Mouse (Mus musculus) hindbrain, embryonic 15.5 days (tissue): Measurements from ENCODE around the gene Dnajb14. TPM values are rescaled to one million over a fixed set of nuclear protein-coding genes. Genes with fewer than 3 reads are reported as not detected.
A peak's percentile ranks its signal among the peaks of the same experiment; 100 is the strongest.
"Not testable (repeated sequence)": the region's sequence is repeated elsewhere in the genome, so short reads cannot be mapped to it uniquely, and the experiment has no call there.

Source experiments
- ATAC-seq: fragments of 200-750 bp; cut with Nextera tagmentation; 2 replicates; pipeline ENCODE4 v1.8.0; 2017; ENCODE audit warnings: low read depth, moderate number of reproducible peaks, moderate TSS enrichment; ENCODE audit not compliant: low FRiP score
- H3K27ac ChIP-seq: fragments of 300-500 bp; sonication (generic); replicated peaks from 2 replicates; pipeline ENCODE4 v1.5.1; 2015; ENCODE audit warnings: mild to moderate bottlenecking, inconsistent platforms
- H3K27me3 ChIP-seq: fragments of 300-500 bp; sonication (generic); 2 replicates; pipeline ENCODE4 v1.6.1; 2015; ENCODE audit warnings: control low read depth, inconsistent platforms
- H3K36me3 ChIP-seq: fragments of 300-500 bp; sonication (generic); 2 replicates; pipeline ENCODE4 v1.6.1; 2015; ENCODE audit warnings: control low read depth, inconsistent platforms
- H3K4me1 ChIP-seq: fragments of 300-500 bp; sonication (generic); replicated peaks from 2 replicates; pipeline ENCODE4 v1.6.1; 2015; ENCODE audit warnings: control low read depth, inconsistent platforms
- H3K4me2 ChIP-seq: fragments of 300-500 bp; sonication (generic); 2 replicates; pipeline ENCODE4 v1.6.1; 2015; ENCODE audit warnings: moderate library complexity, mild to moderate bottlenecking, inconsistent platforms
- H3K4me3 ChIP-seq: fragments of 300-500 bp; sonication (generic); 2 replicates; pipeline ENCODE4 v1.5.1; 2015; ENCODE audit warnings: mild to moderate bottlenecking, inconsistent platforms
- H3K9ac ChIP-seq: fragments of 300-500 bp; sonication (generic); 2 replicates; pipeline ENCODE4 v1.6.1; 2015; ENCODE audit warnings: inconsistent platforms
- H3K9me3 ChIP-seq: fragments of 300-500 bp; sonication (generic); 2 replicates; pipeline ENCODE4 v1.6.1; 2016; ENCODE audit warnings: control low read depth, inconsistent platforms
- WGBS: fragments of 180-500 bp; shearing (Covaris S2); methylation state at CpG from one replicate; pipeline ENCODE4 v1.1.7; 2015; 5-methylcytosine and 5-hydroxymethylcytosine counted together
- polyA plus RNA-seq: library from polyadenylated mRNA; unstranded; fragments of >200 nt; fragmentation: Nextera tagmentation; extraction: Ambion mirVana; gene quantifications from 2 replicates; pipeline ENCODE4 v1.2.1, GENCODE M21; 2015

The Dnajb14 gene
- polyA plus RNA-seq, 1 experiment from 2014 or later = 16.7 TPM

DNA sequence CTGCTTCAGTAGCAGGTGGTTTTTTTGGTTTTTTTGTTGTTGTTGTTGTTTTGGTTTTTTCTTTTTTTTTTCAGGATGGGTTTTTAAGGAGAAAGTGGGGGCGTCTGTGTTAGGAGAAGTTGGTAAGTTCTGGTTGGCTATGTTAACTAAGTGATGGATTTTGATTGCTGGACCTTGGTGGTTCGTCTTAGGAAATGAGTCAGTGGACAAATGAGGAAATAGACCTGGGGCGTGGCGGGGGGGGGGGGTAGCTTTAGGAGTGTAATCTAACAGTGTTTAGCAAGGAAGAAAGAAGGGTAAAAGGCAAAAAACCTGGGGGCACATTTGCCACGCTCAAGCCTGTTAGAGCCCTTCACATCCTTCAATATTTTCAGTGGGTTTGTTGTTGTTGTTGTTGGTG, 20.9 kb upstream of the Dnajb14 start:
- H3K9ac ChIP-seq = no peak overlapping the region
- 86% methylated on average over 5 of the region's 5 CpGs for WGBS

DNA sequence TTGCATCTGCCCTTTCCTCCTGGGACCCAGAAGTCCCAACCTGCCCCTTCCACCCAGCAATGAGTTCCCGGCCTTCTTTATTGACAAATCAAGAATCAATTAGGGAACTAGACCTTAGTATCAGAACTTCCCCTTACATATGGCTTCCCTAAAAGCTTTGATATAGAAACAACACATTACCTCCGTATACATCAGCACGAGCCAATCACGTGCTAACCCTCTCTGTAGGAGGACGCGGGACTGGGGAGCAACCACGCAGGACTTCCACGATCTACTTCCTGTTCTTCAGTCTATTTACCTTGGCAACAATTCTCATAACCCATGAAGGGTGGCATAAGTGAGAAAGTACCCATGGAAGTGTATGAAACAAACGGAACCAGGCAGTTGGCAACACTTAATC, 19.1 kb upstream of the Dnajb14 start:
- Histone ChIP-seq H3K4me1 (no peaks in the 10 kb centered on the region), H3K4me2 (no peak overlapping the region), H3K9me3 (no peaks in the 10 kb centered on the region), H3K9ac (no peak overlapping the region), H3K4me3 (no peak overlapping the region), H3K36me3 (no peaks in the 10 kb centered on the region), H3K27me3 (no peaks in the 10 kb centered on the region), H3K27ac (no peak overlapping the region)
- no peak for ATAC-seq
- WGBS = 94% methylated on average over 9 of the region's 9 CpGs

More for the DNA sequence above, 20.9 kb upstream of the Dnajb14 start:
- H3K9me3 ChIP-seq = no peaks in the 10 kb centered on the region
- H3K4me3 ChIP-seq = no peak overlapping the region
- H3K4me1 ChIP-seq = no peaks in the 10 kb centered on the region
- ATAC-seq = no peak
- H3K4me2 ChIP-seq = no peak overlapping the region
- no peaks in the 10 kb centered on the region for H3K36me3 ChIP-seq
- H3K27ac ChIP-seq = no peak overlapping the region
- no peaks in the 10 kb centered on the region for H3K27me3 ChIP-seq

DNA sequence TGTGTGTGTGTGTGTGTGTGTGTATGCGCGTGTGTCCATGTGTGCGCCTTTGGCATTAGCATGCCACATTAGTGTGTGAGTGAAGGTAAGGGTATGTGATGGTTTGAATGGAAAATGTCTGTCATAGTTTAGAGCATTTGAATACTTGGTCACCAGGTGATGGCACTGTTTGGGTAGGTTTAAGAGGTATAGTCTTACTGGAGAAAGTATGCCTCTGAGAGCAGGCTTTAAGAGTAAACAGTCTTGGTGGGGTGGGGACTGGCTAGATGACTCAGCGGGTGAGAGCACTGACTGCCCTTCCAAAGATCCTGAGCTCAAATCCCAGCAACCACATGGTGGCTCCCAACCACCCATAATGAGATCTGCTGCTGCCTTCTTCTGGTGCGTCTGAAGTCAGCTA, 17.8 kb upstream of the Dnajb14 start:
- Histone ChIP-seq H3K27me3 (no peaks in the 10 kb centered on the region), H3K4me2 (no peak overlapping the region), H3K4me3 (no peak overlapping the region), H3K9ac (no peak overlapping the region), H3K27ac (no peak overlapping the region), H3K9me3 (no peaks in the 10 kb centered on the region), H3K4me1 (no peaks in the 10 kb centered on the region), H3K36me3 (no peaks in the 10 kb centered on the region)
- ATAC-seq = no peak
- 95% methylated on average over 5 of the region's 5 CpGs for WGBS

DNA sequence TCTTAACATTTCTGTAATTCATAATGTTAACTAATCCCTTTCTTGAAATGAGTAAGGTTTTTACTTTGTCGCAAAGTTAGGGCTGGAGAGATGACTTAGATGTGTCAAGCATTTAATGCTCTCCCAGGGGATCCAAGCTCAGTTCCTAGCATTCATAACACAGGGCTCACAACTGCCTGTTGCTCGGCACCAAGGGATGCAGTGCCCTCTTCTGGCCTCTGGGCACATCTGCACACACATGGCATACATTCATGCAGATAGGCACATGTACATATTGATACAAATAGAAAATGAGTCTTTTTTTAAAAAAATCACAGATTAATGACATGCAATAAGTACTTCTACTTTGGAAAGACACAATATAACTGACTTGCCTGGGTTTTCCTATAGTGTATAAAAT, 16.3 kb upstream of the Dnajb14 start:
- Histone ChIP-seq H3K4me2 (no peak overlapping the region), H3K27me3 (no peaks in the 10 kb centered on the region), H3K9me3 (no peaks in the 10 kb centered on the region), H3K4me3 (no peak overlapping the region), H3K36me3 (no peaks in the 10 kb centered on the region), H3K9ac (no peak overlapping the region), H3K27ac (no peak overlapping the region), H3K4me1 (no peaks in the 10 kb centered on the region)
- no peak for ATAC-seq
- 96% methylated on average over 2 of the region's 2 CpGs for WGBS

DNA sequence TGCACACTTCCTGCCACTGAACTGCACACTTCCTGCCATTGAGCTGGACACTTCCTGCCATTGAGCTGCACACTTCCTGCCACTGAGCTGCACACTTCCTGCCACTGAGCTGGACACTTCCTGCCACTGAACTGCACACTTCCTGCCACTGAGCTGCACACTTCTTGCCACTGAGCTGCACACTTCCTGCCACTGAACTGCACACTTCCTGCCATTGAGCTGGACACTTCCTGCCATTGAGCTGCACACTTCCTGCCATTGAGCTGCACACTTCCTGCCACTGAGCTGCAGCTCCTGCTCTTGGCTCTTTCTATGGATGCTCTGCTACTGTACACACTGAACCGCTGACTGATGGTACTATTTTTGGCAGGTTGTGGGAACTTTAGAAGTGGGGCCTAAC, 14.5 kb upstream of the Dnajb14 start:
- H3K27ac ChIP-seq, ATAC-seq, H3K9me3 ChIP-seq, H3K4me1 ChIP-seq, H3K4me2 ChIP-seq, H3K9ac ChIP-seq, H3K4me3 ChIP-seq, H3K27me3 ChIP-seq, H3K36me3 ChIP-seq: not testable (repeated sequence)
- 97% methylated on average over 1 of the region's 1 CpGs for WGBS

DNA sequence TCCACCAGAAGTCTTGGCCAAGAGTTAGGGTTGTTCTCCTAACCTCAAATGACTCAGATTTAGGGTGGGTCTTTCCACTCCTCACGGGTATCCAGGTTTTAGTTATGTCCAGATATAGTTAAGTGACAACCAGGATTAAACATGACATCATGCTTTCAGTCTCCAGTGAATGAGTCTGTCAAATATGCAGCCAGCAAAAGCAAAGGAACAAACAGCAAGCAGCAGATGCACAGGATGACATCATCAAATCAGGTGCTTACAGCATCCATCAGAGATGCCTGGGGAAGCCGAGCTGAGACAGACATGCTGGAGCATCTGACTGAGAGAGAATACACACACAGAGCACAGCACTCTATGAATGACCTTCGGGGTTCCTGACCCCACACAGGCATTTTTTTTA, 12.1 kb upstream of the Dnajb14 start:
- H3K4me2 ChIP-seq = no peak overlapping the region
- no peaks in the 10 kb centered on the region for H3K4me1 ChIP-seq
- H3K27me3 ChIP-seq = no peaks in the 10 kb centered on the region
- no peaks in the 10 kb centered on the region for H3K36me3 ChIP-seq
- H3K4me3 ChIP-seq = no peak overlapping the region
- no peak overlapping the region for H3K9ac ChIP-seq
- 84% methylated on average over 3 of the region's 3 CpGs for WGBS
- H3K9me3 ChIP-seq = no peaks in the 10 kb centered on the region
- no peak overlapping the region for H3K27ac ChIP-seq
- ATAC-seq = no peak

DNA sequence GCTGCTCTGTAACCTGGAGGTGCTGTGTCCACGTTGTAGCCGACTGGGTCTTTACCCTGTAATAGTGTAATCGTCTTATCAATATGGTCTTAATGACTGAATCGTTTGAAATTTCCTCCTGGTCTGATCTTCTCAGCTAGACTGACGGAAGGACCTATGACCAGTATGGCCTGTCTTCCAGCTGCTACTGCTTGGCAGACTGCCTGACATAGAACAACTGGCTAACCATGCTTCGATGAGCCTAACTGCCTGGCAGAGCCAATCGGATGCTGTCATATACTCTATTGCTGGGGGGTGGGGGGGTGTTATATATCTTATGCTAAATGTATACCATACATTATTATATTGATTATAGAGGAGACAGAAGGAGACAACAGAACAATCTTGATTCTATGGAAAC, 11.4 kb upstream of the Dnajb14 start:
- no peak for ATAC-seq

DNA sequence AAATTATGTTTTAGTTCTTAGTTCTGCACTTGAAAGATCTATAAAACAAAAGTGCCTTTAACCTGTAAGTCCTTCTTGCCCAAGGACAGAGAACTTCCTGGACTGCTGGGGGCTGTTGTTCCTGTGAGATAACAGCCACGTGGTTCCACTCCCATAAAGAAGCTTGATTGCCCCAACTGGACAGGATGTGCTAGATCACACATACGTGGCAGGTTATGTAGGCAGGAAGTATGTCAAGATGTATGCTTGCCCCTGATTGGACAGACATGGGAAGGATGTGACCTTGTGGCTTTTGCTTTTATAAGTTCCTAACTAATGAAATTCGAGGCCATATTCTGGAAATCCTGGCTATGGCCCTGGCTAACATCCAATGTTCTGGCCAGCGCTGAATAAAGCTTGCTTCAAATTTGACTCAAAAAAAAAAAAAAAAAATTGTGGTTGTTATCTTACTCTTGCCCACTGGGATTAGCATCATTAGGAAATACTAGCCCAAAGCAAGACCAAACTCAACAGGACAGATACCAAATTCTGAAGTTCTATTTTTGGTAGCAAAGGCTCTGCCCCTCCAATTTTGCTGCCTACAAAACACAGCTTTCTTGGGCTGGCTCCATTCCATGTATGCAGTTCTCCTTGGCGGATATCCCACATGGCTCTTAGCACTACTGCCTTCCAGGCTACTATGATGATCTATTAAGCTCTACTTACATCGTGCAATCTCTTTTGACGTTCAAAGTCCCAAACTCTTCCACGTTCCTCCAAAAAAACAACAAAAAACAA, 6.9 kb upstream of the Dnajb14 start:
- Histone ChIP-seq H3K36me3 (no peaks in the 10 kb centered on the region), H3K4me1 (peaks cover 6% of the 10 kb centered on the region; the same call in 1 of the 2 replicates), H3K4me3 (no peak overlapping the region), H3K9me3 (no peaks in the 10 kb centered on the region), H3K27me3 (no peaks in the 10 kb centered on the region), H3K27ac (no peak overlapping the region), H3K9ac (no peak overlapping the region), H3K4me2 (no peak overlapping the region)
- ATAC-seq = no peak
- WGBS = 83% methylated on average over 8 of the region's 8 CpGs

More for the DNA sequence above, 11.4 kb upstream of the Dnajb14 start:
- H3K27me3 ChIP-seq = no peaks in the 10 kb centered on the region
- H3K9me3 ChIP-seq = no peaks in the 10 kb centered on the region
- H3K4me1 ChIP-seq = no peaks in the 10 kb centered on the region
- 76% methylated on average over 7 of the region's 7 CpGs for WGBS
- no peaks in the 10 kb centered on the region for H3K36me3 ChIP-seq
- no peak overlapping the region for H3K4me3 ChIP-seq
- H3K4me2 ChIP-seq = no peak overlapping the region
- no peak overlapping the region for H3K27ac ChIP-seq
- H3K9ac ChIP-seq = no peak overlapping the region

DNA sequence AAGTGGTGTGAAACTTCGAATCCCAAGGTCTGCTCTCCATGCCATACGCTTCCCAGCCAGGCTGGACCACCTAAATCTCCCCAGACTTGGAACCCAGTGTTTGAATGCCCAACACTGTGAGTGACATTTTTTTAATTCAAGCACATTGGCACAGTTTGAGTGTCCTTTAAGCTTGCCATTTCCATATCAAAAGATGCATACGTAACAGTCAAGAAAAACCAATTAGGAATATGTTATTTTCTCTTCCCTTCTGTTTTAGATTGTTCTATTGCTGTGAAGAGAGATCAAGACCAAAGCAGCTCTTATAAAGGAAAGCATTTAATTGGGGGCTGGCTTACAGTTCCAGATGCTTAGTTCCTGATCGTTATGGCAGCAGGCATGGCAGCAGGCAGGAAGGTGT, 6.0 kb upstream of the Dnajb14 start:
- Histone ChIP-seq H3K36me3 (no peaks in the 10 kb centered on the region), H3K4me3 (no peak overlapping the region), H3K4me2 (no peak overlapping the region), H3K27me3 (no peaks in the 10 kb centered on the region), H3K9ac (no peak overlapping the region), H3K27ac (no peak overlapping the region), H3K9me3 (no peaks in the 10 kb centered on the region), H3K4me1 (peaks cover 12% of the 10 kb centered on the region)
- 86% methylated on average over 4 of the region's 4 CpGs for WGBS
- no peak for ATAC-seq

DNA sequence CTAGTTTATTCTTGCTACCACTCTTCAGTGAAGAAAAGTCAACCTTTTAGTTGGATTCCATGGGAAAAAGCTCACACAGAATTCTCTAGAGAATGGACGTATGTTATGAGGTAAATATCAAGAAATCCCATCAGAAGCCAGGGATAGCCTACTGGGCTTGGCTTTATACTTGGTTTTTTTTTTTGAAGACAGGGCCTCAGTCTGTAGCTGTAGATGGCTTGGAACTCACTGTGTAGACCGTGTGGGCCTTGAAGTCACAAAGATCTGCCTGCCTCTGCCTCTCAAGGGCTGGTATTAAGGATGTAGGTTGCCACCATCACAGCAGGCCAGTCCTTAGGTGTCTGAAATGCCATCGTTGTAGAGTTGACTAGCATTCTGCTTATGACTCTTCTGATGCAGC, 4.9 kb upstream of the Dnajb14 start:
- Histone ChIP-seq H3K4me1 (peaks cover 20% of the 10 kb centered on the region), H3K27ac (no peak overlapping the region), H3K36me3 (no peaks in the 10 kb centered on the region), H3K9me3 (no peaks in the 10 kb centered on the region), H3K4me3 (no peak overlapping the region), H3K4me2 (no peak overlapping the region), H3K27me3 (no peaks in the 10 kb centered on the region), H3K9ac (no peak overlapping the region)
- 97% methylated on average over 3 of the region's 3 CpGs for WGBS
- no peak for ATAC-seq

DNA sequence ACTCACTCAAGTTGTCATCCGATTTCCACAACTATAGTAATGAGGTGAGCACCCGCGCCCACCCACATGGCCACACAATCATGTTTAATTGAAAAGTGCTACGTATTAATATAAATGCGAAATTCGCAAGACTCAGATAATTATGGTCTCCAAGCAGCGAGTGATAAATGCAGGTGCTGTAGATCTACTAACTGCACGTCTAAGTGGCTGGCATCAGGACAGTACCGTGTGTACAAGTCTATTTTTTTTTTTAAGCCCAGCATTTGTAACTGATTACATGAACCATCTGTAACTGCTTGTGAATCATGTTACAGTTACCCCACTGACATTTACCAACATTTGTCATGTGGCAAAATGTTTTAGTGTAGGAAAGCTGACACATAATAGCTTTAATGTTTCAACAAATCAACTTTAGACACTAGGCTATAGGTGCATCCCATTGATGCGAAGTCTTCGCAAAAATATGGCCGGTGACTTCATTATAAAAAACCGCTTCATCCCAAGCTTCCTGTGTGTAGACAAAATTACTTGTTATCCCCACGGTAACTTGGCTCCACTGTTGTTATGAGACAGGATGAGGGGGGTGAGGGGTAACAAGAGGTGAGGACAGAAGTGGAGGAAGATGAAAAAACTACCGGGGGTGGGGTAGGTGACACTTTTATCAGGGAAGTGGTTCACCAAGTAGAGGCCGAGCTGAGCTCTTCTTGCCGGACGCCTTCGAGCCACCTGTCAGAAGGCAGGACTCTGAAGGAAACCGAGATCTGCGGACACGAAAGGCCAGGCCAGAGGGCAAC, 3.9 kb upstream of the Dnajb14 start:
- H3K4me2 ChIP-seq = peak overlapping the region; percentile 64
- no peaks in the 10 kb centered on the region for H3K9me3 ChIP-seq
- H3K9ac ChIP-seq = peak overlapping the region; percentile 94
- no peaks in the 10 kb centered on the region for H3K27me3 ChIP-seq
- no peak for ATAC-seq
- H3K27ac ChIP-seq = peak overlapping the region; percentile 97
- no peaks in the 10 kb centered on the region for H3K36me3 ChIP-seq
- peaks cover 23% of the 10 kb centered on the region for H3K4me1 ChIP-seq
- 32% methylated on average over 22 of the region's 22 CpGs for WGBS
- peak overlapping the region; percentile 93 for H3K4me3 ChIP-seq

DNA sequence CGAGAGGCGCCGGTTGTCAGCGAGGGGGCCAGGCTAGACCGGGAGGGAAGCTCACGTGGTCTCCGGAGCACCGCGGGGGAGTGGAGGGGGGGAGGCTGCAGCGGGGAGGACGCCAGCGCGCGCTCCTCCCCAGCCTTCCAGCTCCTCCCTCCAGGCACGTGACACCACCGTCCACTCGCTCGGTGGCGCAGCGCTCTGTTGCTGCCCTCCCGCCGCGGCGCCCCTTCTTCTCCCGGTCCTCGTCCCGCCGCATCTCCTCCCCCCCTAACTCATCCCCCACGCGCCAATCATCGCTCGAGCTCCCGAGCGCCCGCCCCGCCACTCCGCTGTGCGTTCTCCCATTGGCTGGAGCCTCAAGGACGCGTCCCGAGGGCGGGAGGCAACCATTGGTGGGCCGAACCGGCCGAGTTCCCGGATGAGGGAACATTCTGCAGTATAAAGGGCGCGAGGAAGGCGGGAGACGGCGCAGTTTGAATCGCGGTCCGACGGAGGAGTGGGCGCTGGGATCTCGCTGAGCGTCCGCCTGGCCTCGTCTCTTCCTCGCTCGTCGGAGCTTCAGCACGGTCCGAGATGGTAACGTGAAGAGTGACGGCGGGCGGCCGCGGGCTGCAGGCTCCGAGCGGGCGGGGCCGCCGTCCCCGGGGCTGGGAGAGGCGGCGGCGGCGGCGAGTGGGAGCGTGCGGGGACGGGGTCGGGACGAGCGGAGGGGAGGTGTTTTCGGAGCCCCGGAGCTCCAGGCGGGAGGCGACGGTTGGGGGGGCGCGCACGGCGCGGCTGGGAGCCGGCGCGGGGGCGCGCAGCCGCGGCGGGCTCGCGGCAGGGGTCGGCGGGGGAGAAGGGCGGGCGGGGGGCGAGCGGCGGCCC, 3.1 kb upstream of the Dnajb14 start, which contains the start of gene H2afz:
TSS of gene H2afz (plus strand) at position 364 of the 864 bp plus-strand sequence.
- Histone ChIP-seq H3K4me2 (peak within 1 kb of the TSS; percentile 64), H3K27me3 (no peaks in the 10 kb centered on the region), H3K9ac (peak within 1 kb of the TSS; percentile 94), H3K4me3 (peak within 1 kb of the TSS; percentile 93), H3K4me1 (peaks cover 31% of the 10 kb centered on the region), H3K9me3 (no peaks in the 10 kb centered on the region), H3K36me3 (no peaks in the 10 kb centered on the region), H3K27ac (peak within 1 kb of the TSS; percentile 97)
- under 1% methylated on average over 85 of the region's 115 CpGs for WGBS
- ATAC-seq = peak; percentile 97
